Mouse (Mus musculus): ENCODE data around the gene Hand1.

- TF ChIP-seq CTCF (IDR thresholded peaks at IDR 0.05; ENCODE audit: low read depth) (no peak), EP300 (IDR thresholded peaks at IDR 0.05; ENCODE audit: low read depth) (no peak)
These were observed 8.9 kb downstream of the Hand1 start for GRCm38 (mm10) chr11:57823714-57824113.
